Mouse (Mus musculus) erythroblast, embryonic 14.5 days (primary cell): ENCODE measurements around the gene Sh3gl2.

Experiments
- GATA1 ChIP-seq: IDR thresholded peaks from 2 replicates; pipeline ENCODE4 v1.6.1; 2012; ENCODE audit warnings: low read length, inconsistent platforms, mixed read lengths
- TAL1 ChIP-seq: IDR thresholded peaks from 3 replicates; pipeline ENCODE4 v1.6.1; 2012; ENCODE audit warnings: low read length, inconsistent platforms, mixed read lengths

- no peak for TF ChIP-seq GATA1
- no peak for TF ChIP-seq TAL1
Observed at GRCm38 (mm10) chr4:85293368-85293767, 88.4 kb downstream of the Sh3gl2 start.
